Mouse (Mus musculus) G1E (cell line): ENCODE results near the gene Rnf227.

ENCODE experiments used
- CTCF ChIP-seq: IDR thresholded peaks from 2 replicates; pipeline ENCODE4 v1.5.1; 2012; ENCODE audit warnings: low read depth, low read length, inconsistent platforms, mixed read lengths
- GATA1 ChIP-seq: IDR thresholded peaks from 2 replicates; pipeline ENCODE4 v1.6.1; 2012; ENCODE audit warnings: borderline replicate concordance, low read length, inconsistent platforms, mixed read lengths
- GATA2 ChIP-seq: IDR thresholded peaks from 2 replicates; pipeline ENCODE4 v1.6.1; 2012; ENCODE audit warnings: low read depth, low read length, inconsistent platforms, borderline replicate concordance
- POLR2AphosphoS5 ChIP-seq: IDR thresholded peaks from 2 replicates; pipeline ENCODE4 v1.6.1; 2012; ENCODE audit warnings: low read depth, low read length, inconsistent platforms; ENCODE audit not compliant: insufficient replicate concordance
- TAL1 ChIP-seq: conservative IDR thresholded peaks from 2 replicates; pipeline ENCODE4 v1.6.1; 2012; ENCODE audit warnings: low read depth, low read length, inconsistent platforms, mixed read lengths

GRCm38 (mm10) chr11:69321580-69321979 is 18.7 kb upstream of the Rnf227 start:
- TF ChIP-seq CTCF (no peak), GATA2 (no peak), GATA1 (no peak), TAL1 (no peak), POLR2AphosphoS5 (no peak)
